Mouse (Mus musculus) cerebellum, adult 2 months (tissue): ENCODE measurements around the gene She.

Experiments
- CTCF ChIP-seq: fragments of 200-500 bp; IDR thresholded peaks from 2 replicates; pipeline ENCODE4 v1.5.1; 2011; ENCODE audit warnings: low read depth, mild to moderate bottlenecking, control low read depth, low read length, moderate library complexity, borderline replicate concordance; ENCODE audit not compliant: insufficient read depth
- POLR2A ChIP-seq: fragments of 200-500 bp; IDR thresholded peaks from 2 replicates; pipeline ENCODE4 v1.6.1; 2011; ENCODE audit warnings: low read length, control low read depth, borderline replicate concordance; ENCODE audit not compliant: insufficient read depth

DNA sequence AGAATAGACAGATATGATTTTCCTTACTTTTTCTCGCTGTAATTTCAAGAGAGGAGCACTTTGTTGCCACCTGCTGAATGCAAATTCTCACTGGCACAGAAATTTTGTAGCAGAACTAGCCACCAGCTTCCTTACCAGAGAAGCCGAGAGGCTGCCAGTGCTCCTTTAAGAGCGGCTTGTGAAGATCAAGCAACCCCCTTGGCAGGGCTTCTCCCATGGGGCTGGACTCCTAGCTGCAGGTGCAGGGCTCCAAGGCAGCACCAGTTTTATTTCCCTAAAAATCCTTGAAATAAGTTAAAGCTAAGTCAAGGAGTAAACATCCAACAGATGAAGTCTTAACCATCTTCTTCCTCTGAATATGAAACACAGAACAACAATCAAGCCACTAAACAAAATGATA lies 19.0 kb upstream of the She start:
- no peak for TF ChIP-seq POLR2A
- TF ChIP-seq CTCF = no peak
